Mouse (Mus musculus): ENCODE results near the gene Tnf.

- no peak for TF ChIP-seq GATA1 (IDR thresholded peaks at IDR 0.05; ENCODE audit: borderline replicate concordance, low read length)
- no peak for TF ChIP-seq FLI1 (IDR thresholded peaks at IDR 0.05; ENCODE audit: low read length)
These were observed 3.6 kb upstream of the Tnf start for GRCm38 (mm10) chr17:35205380-35205769.

Data from megakaryocyte, embryonic 14.5 days (primary cell).